Mouse (Mus musculus) kidney, embryonic 15.5 days (tissue): Measurements from ENCODE around the gene Lurap1l. TPM values are rescaled to one million over a fixed set of nuclear protein-coding genes. Genes with fewer than 3 reads are reported as not detected.

ENCODE experiments used
- ATAC-seq: fragments of 200-750 bp; cut with Nextera tagmentation; replicated peaks from 2 replicates; pipeline ENCODE4 v1.8.0; 2017; ENCODE audit warnings: moderate TSS enrichment; ENCODE audit not compliant: low FRiP score
- H3K27ac ChIP-seq: fragments of 300-500 bp; sonication (generic); 2 replicates; pipeline ENCODE4 v1.5.1; 2015; ENCODE audit warnings: mild to moderate bottlenecking, inconsistent platforms
- H3K27me3 ChIP-seq: fragments of 300-500 bp; sonication (generic); 2 replicates; pipeline ENCODE4 v1.6.1; 2015; ENCODE audit warnings: inconsistent platforms
- H3K36me3 ChIP-seq: fragments of 300-500 bp; sonication (generic); 2 replicates; pipeline ENCODE4 v1.6.1; 2015; ENCODE audit warnings: inconsistent platforms
- H3K4me1 ChIP-seq: fragments of 300-500 bp; sonication (generic); 2 replicates; pipeline ENCODE4 v1.6.1; 2015; ENCODE audit warnings: inconsistent platforms
- H3K4me2 ChIP-seq: fragments of 300-500 bp; sonication (generic); 2 replicates; pipeline ENCODE4 v1.6.1; 2015; ENCODE audit warnings: moderate library complexity, mild to moderate bottlenecking, inconsistent platforms
- H3K4me3 ChIP-seq: fragments of 300-500 bp; sonication (generic); replicated peaks from 2 replicates; pipeline ENCODE4 v1.5.1; 2015; ENCODE audit warnings: mild to moderate bottlenecking, inconsistent platforms
- H3K9ac ChIP-seq: fragments of 300-500 bp; sonication (generic); 2 replicates; pipeline ENCODE4 v1.6.1; 2015; ENCODE audit warnings: mild to moderate bottlenecking, inconsistent platforms
- H3K9me3 ChIP-seq: fragments of 300-500 bp; sonication (generic); replicated peaks from 2 replicates; pipeline ENCODE4 v1.6.1; 2016; ENCODE audit warnings: inconsistent platforms
- WGBS: fragments of 180-500 bp; shearing (Covaris S2); methylation state at CpG from one replicate; pipeline ENCODE4 v1.1.7; 2015; ENCODE audit warnings: mixed read lengths; 5-methylcytosine and 5-hydroxymethylcytosine counted together
- microRNA-seq: library from miRNA; unstranded; fragments of <30 nt; microRNA quantifications from one replicate; pipeline ENCODE4, GENCODE M21; 2016
- polyA plus RNA-seq: library from polyadenylated mRNA; unstranded; fragments of >200 nt; fragmentation: Nextera tagmentation; extraction: Ambion mirVana; gene quantifications from 2 replicates; pipeline ENCODE4 v1.2.1, GENCODE M21; 2015

The Lurap1l gene
- polyA plus RNA-seq, 1 experiment from 2014 or later, result 13.6 TPM

DNA sequence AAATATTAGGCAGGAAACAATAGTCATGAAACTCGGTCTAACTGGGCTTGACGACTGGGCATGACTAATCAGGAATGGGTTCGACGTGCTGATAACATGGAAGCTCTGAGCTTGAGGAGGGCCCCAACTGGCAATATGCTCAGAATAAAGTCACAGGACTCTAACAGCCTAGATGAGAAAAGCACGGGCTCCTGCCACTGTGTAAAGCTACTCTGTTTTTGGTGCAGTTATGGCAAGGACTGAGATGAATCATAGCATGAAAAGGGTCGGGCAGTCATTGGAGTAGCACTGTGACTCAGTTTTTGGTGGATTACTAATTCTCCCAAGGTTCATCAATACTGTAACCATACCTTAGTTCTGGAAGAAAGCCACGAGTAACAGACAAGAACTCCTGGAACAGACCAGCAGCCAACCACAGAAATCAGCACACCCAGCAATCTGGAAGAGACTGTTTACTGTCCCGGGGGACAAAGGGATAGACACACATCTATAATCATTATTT, 39.9 kb downstream of the Lurap1l start:
- Histone ChIP-seq H3K36me3 (peaks cover 10% of the 10 kb centered on the region; the same call in 1 of the 2 replicates), H3K4me1 (no peaks in the 10 kb centered on the region), H3K4me3 (no peak overlapping the region), H3K27ac (no peak overlapping the region), H3K27me3 (no peaks in the 10 kb centered on the region), H3K4me2 (no peak overlapping the region), H3K9me3 (no peaks in the 10 kb centered on the region), H3K9ac (no peak overlapping the region)
- WGBS, result 39% methylated on average over 8 of the region's 8 CpGs
- no peak for ATAC-seq

DNA sequence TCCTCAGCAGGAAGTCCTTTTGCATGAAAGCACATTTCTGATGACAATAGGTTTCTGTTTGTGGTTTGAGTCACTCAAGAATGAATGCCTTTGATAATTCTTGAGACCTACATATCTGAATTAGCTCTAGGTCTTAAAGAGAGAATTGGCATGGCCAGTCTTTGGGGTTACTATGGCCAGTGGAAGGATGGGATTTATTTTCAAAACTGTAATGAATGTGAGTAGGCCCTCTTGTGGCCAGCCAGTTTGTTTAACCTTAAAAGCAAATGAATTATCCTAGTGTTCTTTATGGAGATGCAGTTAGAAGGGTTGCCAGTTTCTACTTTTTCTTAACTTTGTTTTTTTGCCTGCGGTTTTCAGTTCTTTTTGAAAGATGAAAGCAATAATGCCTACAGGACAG, 42.2 kb downstream of the Lurap1l start:
- Histone ChIP-seq H3K4me2 (no peak overlapping the region), H3K4me1 (no peaks in the 10 kb centered on the region), H3K9me3 (no peaks in the 10 kb centered on the region), H3K36me3 (peaks cover 10% of the 10 kb centered on the region; the same call in 1 of the 2 replicates), H3K27me3 (no peaks in the 10 kb centered on the region), H3K4me3 (no peak overlapping the region), H3K9ac (no peak overlapping the region), H3K27ac (no peak overlapping the region)
- 85% methylated on average over 1 of the region's 1 CpGs for WGBS
- ATAC-seq, result no peak

DNA sequence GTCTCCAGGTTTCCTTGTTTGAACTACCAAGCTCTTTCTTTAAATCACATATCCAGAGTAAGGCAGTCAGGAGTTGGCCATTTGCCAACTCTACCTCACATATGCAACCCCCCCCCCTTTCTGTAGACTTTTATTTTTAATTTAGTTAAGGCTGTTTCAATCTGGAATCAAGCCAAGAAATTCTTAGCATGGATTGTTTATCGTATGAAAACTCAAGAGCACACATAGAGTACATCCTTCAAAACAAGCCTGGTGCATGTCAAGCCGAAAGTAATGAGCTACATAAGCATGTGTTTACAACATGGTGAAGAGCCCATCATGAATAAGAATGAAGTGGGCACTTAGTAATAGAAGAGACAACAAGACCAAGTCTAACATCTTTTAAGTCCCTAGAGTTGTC, 45.5 kb downstream of the Lurap1l start:
- H3K4me2 ChIP-seq, result no peak overlapping the region
- H3K9ac ChIP-seq, result no peak overlapping the region
- H3K27ac ChIP-seq, result no peak overlapping the region
- no peaks in the 10 kb centered on the region for H3K4me1 ChIP-seq
- H3K9me3 ChIP-seq, result no peaks in the 10 kb centered on the region
- 65% methylated on average over 2 of the region's 2 CpGs for WGBS
- H3K4me3 ChIP-seq, result no peak overlapping the region
- no peaks in the 10 kb centered on the region for H3K27me3 ChIP-seq
- peaks cover 10% of the 10 kb centered on the region; the same call in 1 of the 2 replicates for H3K36me3 ChIP-seq
- no peak for ATAC-seq

DNA sequence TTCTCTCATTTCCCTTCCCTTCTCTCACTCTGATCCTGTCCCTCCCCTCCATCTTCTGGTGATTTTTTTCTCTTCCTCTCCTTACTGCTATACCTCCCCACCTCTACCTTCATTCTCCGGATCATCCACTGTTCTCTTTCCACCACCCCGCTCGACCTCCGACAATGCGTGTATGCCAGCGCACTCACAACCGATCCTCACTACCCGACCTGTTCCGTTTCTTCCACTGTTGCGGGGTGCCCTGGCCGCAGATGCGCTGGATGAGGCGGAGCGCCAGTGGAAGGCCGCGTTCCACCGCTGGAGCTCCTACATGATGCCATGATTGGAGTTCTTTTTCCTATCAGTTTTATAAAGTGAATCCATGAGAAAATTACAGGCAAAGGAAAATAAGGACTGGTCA, 57.1 kb downstream of the Lurap1l start:
- Histone ChIP-seq H3K4me2 (no peak overlapping the region), H3K4me3 (no peak overlapping the region), H3K27me3 (no peaks in the 10 kb centered on the region), H3K9ac (no peak overlapping the region), H3K36me3 (no peaks in the 10 kb centered on the region), H3K27ac (no peak overlapping the region), H3K4me1 (no peaks in the 10 kb centered on the region), H3K9me3 (no peaks in the 10 kb centered on the region)
- 96% methylated on average over 17 of the region's 17 CpGs for WGBS
- ATAC-seq, result no peak

DNA sequence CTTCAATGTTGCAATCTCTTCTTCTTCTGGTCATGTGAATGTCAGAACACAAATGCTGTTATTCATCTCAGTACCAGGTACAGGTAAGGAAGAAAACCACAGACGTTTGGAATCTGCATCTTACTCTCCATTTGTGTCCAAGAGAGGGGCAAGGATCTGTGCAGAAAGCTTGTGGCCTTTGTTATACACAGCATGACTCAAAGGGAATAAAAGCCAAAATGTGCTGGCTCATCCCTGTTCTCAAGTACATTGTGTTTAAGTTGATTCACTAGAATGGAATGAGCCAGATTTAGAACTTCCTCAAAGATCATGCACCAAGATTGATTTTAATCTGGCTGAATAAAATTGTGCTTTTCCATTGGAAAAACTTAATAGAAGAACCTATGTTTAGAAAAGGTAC, 61.4 kb downstream of the Lurap1l start:
- no peak overlapping the region for H3K9ac ChIP-seq
- no peaks in the 10 kb centered on the region for H3K9me3 ChIP-seq
- no peak overlapping the region for H3K4me2 ChIP-seq
- no peak overlapping the region for H3K27ac ChIP-seq
- H3K4me1 ChIP-seq, result no peaks in the 10 kb centered on the region
- no peak overlapping the region for H3K4me3 ChIP-seq
- no peaks in the 10 kb centered on the region for H3K27me3 ChIP-seq
- ATAC-seq, result no peak
- no peaks in the 10 kb centered on the region for H3K36me3 ChIP-seq
- WGBS, result 55% methylated on average over 1 of the region's 1 CpGs

DNA sequence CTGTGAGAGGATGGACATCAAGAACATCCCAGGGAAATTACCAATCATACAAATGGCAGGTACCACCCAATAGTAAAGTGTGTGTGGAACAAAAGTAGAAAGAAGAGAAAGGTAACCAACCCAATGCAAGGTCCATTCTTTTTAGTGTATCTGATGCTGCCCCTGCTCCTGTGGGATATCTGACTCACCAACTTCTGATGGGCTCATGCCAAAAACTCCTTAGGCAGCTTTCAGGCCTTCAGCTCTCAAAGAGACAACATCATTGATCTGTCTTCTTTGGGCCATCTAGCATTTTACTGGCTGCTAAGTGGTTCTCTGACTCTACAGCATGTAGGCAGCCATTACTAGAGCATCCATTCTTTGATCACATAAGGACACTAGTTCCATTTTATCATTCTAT, 63.5 kb downstream of the Lurap1l start:
- no peaks in the 10 kb centered on the region for H3K27me3 ChIP-seq
- H3K9me3 ChIP-seq, result no peaks in the 10 kb centered on the region
- no peak overlapping the region for H3K9ac ChIP-seq
- H3K4me1 ChIP-seq, result no peaks in the 10 kb centered on the region
- H3K4me3 ChIP-seq, result no peak overlapping the region
- H3K27ac ChIP-seq, result no peak overlapping the region
- no peak overlapping the region for H3K4me2 ChIP-seq
- no peaks in the 10 kb centered on the region for H3K36me3 ChIP-seq
- no peak for ATAC-seq

DNA sequence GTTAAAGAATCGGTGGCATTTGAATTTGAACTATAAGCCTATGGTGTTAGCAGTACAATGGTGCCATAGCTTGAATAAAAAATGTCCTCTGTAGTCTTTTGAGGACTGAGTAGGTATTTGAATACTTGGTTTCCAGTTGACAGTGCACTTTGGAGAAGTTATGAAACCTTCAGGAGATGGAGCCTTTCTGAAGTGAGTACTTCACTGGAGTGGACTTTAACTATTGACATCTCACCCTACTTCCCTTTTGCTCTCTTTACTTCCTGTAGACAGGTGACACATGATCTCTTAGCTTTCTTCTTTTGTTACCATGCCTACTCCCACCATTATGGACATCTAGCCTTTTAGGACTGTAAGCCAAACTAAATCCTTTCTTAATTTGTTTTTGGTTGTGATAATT, 80.4 kb downstream of the Lurap1l start:
- WGBS, result 91% methylated on average over 1 of the region's 1 CpGs
- Histone ChIP-seq H3K4me2 (no peak overlapping the region), H3K27me3 (no peaks in the 10 kb centered on the region), H3K36me3 (no peaks in the 10 kb centered on the region), H3K4me1 (no peaks in the 10 kb centered on the region), H3K9me3 (no peaks in the 10 kb centered on the region), H3K9ac (no peak overlapping the region), H3K4me3 (no peak overlapping the region), H3K27ac (no peak overlapping the region)
- ATAC-seq, result no peak

DNA sequence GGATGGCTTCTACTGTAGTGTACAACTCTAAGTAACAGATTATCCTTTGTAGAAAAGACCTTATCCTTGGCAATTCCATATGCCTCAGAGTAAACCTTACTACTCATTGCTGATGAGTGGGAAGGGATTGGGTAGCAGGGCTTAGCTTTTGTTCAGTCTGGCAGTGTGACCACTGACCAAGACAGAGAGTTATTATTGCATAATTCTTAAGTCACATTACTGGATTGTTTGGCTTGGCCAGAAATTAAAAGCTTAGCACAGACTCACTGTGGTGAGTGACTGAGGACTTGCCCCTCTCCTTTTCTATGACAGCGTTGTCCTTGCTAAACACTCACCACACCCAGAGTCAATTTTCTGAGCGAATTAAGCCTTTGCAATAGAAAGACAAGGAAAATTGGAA, 93.1 kb downstream of the Lurap1l start:
- no peak overlapping the region for H3K9ac ChIP-seq
- H3K9me3 ChIP-seq, result peaks cover 6% of the 10 kb centered on the region; the same call in 1 of the 2 replicates
- no peak for ATAC-seq
- no peaks in the 10 kb centered on the region for H3K27me3 ChIP-seq
- H3K4me2 ChIP-seq, result no peak overlapping the region
- WGBS, result 83% methylated on average over 2 of the region's 2 CpGs
- H3K36me3 ChIP-seq, result no peaks in the 10 kb centered on the region
- H3K4me3 ChIP-seq, result no peak overlapping the region
- peaks cover 9% of the 10 kb centered on the region; the same call in 1 of the 2 replicates for H3K4me1 ChIP-seq
- H3K27ac ChIP-seq, result no peak overlapping the region

Small RNAs within 50 kb of the gene (microRNA-seq; reads per million reads assigned to microRNA genes)
- gene Gm27452, result not detected

Other genes with a start within 250 kb of the Lurap1l start
- not detected in 2 replicates for gene Tyrp1, start 76.5 kb upstream of the Lurap1l start, polyA plus RNA-seq